Mouse (Mus musculus) olfactory bulb, adult 2 months (tissue): ENCODE results near the gene Ip6k3.

Experiments used
- CTCF ChIP-seq: fragments of 200-500 bp; IDR thresholded peaks from 2 replicates; pipeline ENCODE4 v1.5.1; 2012; ENCODE audit warnings: low read depth, mild to moderate bottlenecking, low read length, moderate library complexity; ENCODE audit not compliant: insufficient read depth
- POLR2A ChIP-seq: fragments of 200-500 bp; IDR thresholded peaks from 2 replicates; pipeline ENCODE4 v1.6.1; 2012; ENCODE audit warnings: mild to moderate bottlenecking, low read depth, low read length, moderate library complexity; ENCODE audit not compliant: insufficient read depth

DNA sequence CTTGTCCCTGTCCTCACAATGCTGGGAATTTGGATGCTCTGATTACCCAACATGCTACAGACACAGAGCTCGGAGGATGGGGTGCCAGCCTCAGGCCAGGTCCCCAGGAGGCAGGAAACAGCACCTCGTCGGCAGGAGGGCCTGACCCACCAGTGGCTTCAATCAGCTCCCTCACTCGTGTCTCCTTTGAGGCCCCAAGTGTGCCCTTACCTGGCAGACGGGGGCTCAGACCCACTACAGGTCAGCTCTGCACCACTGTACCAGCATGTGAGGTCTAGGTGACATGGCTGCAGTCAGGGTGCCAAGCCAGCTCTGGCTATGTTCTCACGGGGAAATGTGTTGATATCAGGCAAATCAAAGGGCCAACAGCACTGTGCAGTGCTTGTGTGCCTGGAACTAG, 23.6 kb upstream of the Ip6k3 start:
- TF ChIP-seq POLR2A (no peak), CTCF (no peak)
